Mouse (Mus musculus): ENCODE data around the gene Plxnb2.

- TF ChIP-seq CTCF (IDR thresholded peaks at IDR 0.05; ENCODE audit: low read depth, low read length) (no peak), TAL1 (conservative IDR thresholded peaks at IDR 0.05; ENCODE audit: low read depth, low read length) (no peak), GATA1 (IDR thresholded peaks at IDR 0.05; ENCODE audit: borderline replicate concordance, low read length) (no peak), POLR2AphosphoS5 (IDR thresholded peaks at IDR 0.05; ENCODE audit: insufficient replicate concordance, low read depth, low read length) (no peak), GATA2 (IDR thresholded peaks at IDR 0.05; ENCODE audit: borderline replicate concordance, low read depth, low read length) (no peak)
Observed at GRCm38 (mm10) chr15:89147895-89148294, 32.7 kb downstream of the Plxnb2 start.
